Mouse (Mus musculus) left cerebral cortex, adult 2 months (tissue): ENCODE results near the gene Mad1l1. TPM values are rescaled to one million over a fixed set of nuclear protein-coding genes. Genes with fewer than 3 reads are reported as not detected.
"Not testable (repeated sequence)": the region's sequence is repeated elsewhere in the genome, so short reads cannot be mapped to it uniquely, and the experiment has no call there.

ENCODE experiments used
- DNase-seq, 2 experiments: peaks; one replicate each; pipeline ENCODE4 v3.0.0; 2021 to 2022; ENCODE audit warnings: low spot score in 2 of 2, mixed read lengths in 1 of 2; ENCODE audit errors: extremely low spot score in 1 of 2
- H3K27ac ChIP-seq: fragments of 200-600 bp; 2 replicates; pipeline ENCODE4 v1.8.1; 2022
- H3K4me3 ChIP-seq: fragments of 200-600 bp; 2 replicates; pipeline ENCODE4 v1.8.1; 2022
- CTCF ChIP-seq: fragments of 200-600 bp; IDR thresholded peaks from 2 replicates; pipeline ENCODE4 v1.8.1; 2022; ENCODE audit warnings: antibody characterized with exemption, mild to moderate bottlenecking, moderate library complexity
- intact Hi-C: fragments of 180-260 bp; cut with DNase I; formaldehyde crosslinking; loops from one replicate; pipeline ENCODE4 v1.15.1; 2025
- total RNA-seq, 2 experiments: library from RNA; stranded (reverse); gene quantifications; 2 replicates each; pipeline ENCODE4 v1.2.3; 2021

Mad1l1 gene
- total RNA-seq, 2 experiments from 2014 or later: 14.1 to 17.6 TPM

- H3K4me3 ChIP-seq: no peak overlapping the region
- intact Hi-C loops: no loop called here
- no peak overlapping the region for H3K27ac ChIP-seq
- no peak for DNase-seq
- no peak for TF ChIP-seq CTCF
Observed at GRCm38 (mm10) chr5:140016896-140017295, 304.5 kb downstream of the Mad1l1 start.

- intact Hi-C loops: no loop called here
- H3K27ac ChIP-seq: no peak overlapping the region
- no peak overlapping the region for H3K4me3 ChIP-seq
- no peak for TF ChIP-seq CTCF
- DNase-seq: no peak
Observed at GRCm38 (mm10) chr5:140013652-140014051, 307.7 kb downstream of the Mad1l1 start.

- H3K4me3 ChIP-seq: no peak overlapping the region
- H3K27ac ChIP-seq: no peak overlapping the region
- no peak for TF ChIP-seq CTCF
- no peak for DNase-seq
- intact Hi-C loops: no loop called here
Observed at GRCm38 (mm10) chr5:140012286-140012967, 308.9 kb downstream of the Mad1l1 start.

DNA sequence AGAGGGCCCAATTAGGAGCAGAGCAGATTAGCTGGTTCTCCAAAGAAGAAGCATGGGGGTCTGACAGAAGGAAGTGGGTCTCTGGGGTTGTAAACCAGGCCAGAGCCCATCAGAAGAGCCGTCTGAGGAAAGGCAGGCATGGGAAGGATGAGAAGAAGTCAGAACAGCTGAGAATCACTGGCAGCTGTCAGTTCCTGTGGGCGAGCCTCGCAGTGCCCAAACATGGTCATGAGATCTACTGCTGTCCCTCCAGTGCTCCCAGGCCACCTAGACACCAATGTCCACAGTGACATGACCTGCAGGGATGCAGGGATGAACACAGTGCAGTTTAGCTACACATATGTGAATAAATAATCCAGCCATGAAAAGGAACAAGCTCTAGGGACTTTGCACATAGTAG, 310.9 kb downstream of the Mad1l1 start:
- intact Hi-C loops: no loop called here
- no peak for DNase-seq
- Histone ChIP-seq H3K27ac (no peak overlapping the region), H3K4me3 (no peak overlapping the region)
- no peak for TF ChIP-seq CTCF

- Histone ChIP-seq H3K4me3 (no peak overlapping the region), H3K27ac (no peak overlapping the region)
- no peak for TF ChIP-seq CTCF
- intact Hi-C loops: no loop called here
- DNase-seq: no peak
Observed at GRCm38 (mm10) chr5:140009083-140009655, 312.2 kb downstream of the Mad1l1 start.

DNA sequence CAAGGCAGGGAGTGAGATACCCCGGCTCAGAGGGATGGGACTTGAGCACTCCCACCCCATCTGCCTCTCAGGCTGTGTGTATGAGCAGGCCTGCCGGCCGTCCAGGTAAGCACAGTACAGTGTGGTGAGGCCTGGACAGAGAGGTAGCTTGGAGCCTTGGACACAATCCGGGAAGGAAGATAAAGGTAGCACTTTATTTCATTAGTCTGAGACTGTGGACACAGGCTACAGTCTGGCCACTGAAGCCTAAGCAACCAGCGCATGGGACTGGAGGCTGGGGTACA, 312.9 kb downstream of the Mad1l1 start:
- no peak for DNase-seq
- Histone ChIP-seq H3K4me3 (no peak overlapping the region), H3K27ac (no peak overlapping the region)
- TF ChIP-seq CTCF: no peak
- intact Hi-C loops: no loop called here

GRCm38 (mm10) chr5:140007656-140008522, 313.5 kb downstream of the Mad1l1 start:
- no peak for DNase-seq
- intact Hi-C loops: no loop called here
- TF ChIP-seq CTCF: no peak
- Histone ChIP-seq H3K4me3 (no peak overlapping the region), H3K27ac (no peak overlapping the region)

- no peak for DNase-seq
- Histone ChIP-seq H3K27ac (no peak overlapping the region), H3K4me3 (no peak overlapping the region)
- no peak for TF ChIP-seq CTCF
- intact Hi-C loops: no loop called here
Observed at GRCm38 (mm10) chr5:140006861-140007260, 314.5 kb downstream of the Mad1l1 start.

GRCm38 (mm10) chr5:140002541-140002940, 318.8 kb downstream of the Mad1l1 start:
- intact Hi-C loops: no loop called here

GRCm38 (mm10) chr5:139998916-139999315, 322.4 kb downstream of the Mad1l1 start:
- TF ChIP-seq CTCF: no peak
- no peak overlapping the region for H3K4me3 ChIP-seq
- DNase-seq: no peak
- intact Hi-C loops: no loop called here
- H3K27ac ChIP-seq: no peak overlapping the region

More at GRCm38 (mm10) chr5:140002541-140002940, 318.8 kb downstream of the Mad1l1 start:
- no peak for DNase-seq
- no peak overlapping the region for H3K27ac ChIP-seq
- no peak for TF ChIP-seq CTCF
- no peak overlapping the region for H3K4me3 ChIP-seq

- H3K27ac ChIP-seq, intact Hi-C loops, DNase-seq, H3K4me3 ChIP-seq: not testable (repeated sequence)
Observed at GRCm38 (mm10) chr5:139998321-139998720, 323.0 kb downstream of the Mad1l1 start.

GRCm38 (mm10) chr5:139991531-139991930, 329.8 kb downstream of the Mad1l1 start:
- Histone ChIP-seq H3K27ac (no peak overlapping the region), H3K4me3 (no peak overlapping the region)
- intact Hi-C loops: no loop called here
- no peak for DNase-seq
- TF ChIP-seq CTCF: no peak
